Mouse (Mus musculus) embryonic facial prominence, embryonic 11.5 days (tissue): ENCODE results near the gene Hes3. TPM values are rescaled to one million over a fixed set of nuclear protein-coding genes. Genes with fewer than 3 reads are reported as not detected.

Experiments used
- ATAC-seq: fragments of 200-750 bp; cut with Nextera tagmentation; replicated peaks from 2 replicates; pipeline ENCODE4 v1.8.0; 2017; ENCODE audit warnings: low read depth; ENCODE audit not compliant: insufficient number of reproducible peaks, low FRiP score, low TSS enrichment
- DNase-seq: peaks from one replicate; pipeline ENCODE4 v3.0.0-alpha.2; 2015; ENCODE audit warnings: low spot score
- H3K27ac ChIP-seq: fragments of 300-500 bp; sonication (generic); replicated peaks from 2 replicates; pipeline ENCODE4 v1.5.1; 2014; ENCODE audit warnings: mild to moderate bottlenecking, low read depth, low read length, control low read depth
- H3K27me3 ChIP-seq: fragments of 300-500 bp; sonication (generic); 2 replicates; pipeline ENCODE4 v1.6.1; 2014; ENCODE audit warnings: mild to moderate bottlenecking, low read length, moderate library complexity, mixed read lengths; ENCODE audit not compliant: control insufficient read depth, insufficient read depth
- H3K36me3 ChIP-seq: fragments of 300-500 bp; sonication (generic); replicated peaks from 2 replicates; pipeline ENCODE4 v1.6.1; 2014; ENCODE audit warnings: low read depth, mild to moderate bottlenecking, low read length, moderate library complexity, mixed read lengths; ENCODE audit not compliant: control insufficient read depth, insufficient read depth
- H3K4me1 ChIP-seq: fragments of 300-500 bp; sonication (generic); 2 replicates; pipeline ENCODE4 v1.6.1; 2014; ENCODE audit warnings: low read length, mixed read lengths; ENCODE audit not compliant: control insufficient read depth, insufficient read depth
- H3K4me2 ChIP-seq: fragments of 300-500 bp; sonication (generic); 2 replicates; pipeline ENCODE4 v1.6.1; 2014; ENCODE audit warnings: low read depth, mild to moderate bottlenecking, control low read depth, low read length, moderate library complexity
- H3K4me3 ChIP-seq: fragments of 300-500 bp; sonication (generic); 2 replicates; pipeline ENCODE4 v1.5.1; 2014; ENCODE audit warnings: low read depth, low read length, control low read depth
- H3K9ac ChIP-seq: fragments of 300-500 bp; sonication (generic); replicated peaks from 2 replicates; pipeline ENCODE4 v1.6.1; 2014; ENCODE audit warnings: mild to moderate bottlenecking, control low read depth, low read length
- H3K9me3 ChIP-seq: fragments of 300-500 bp; sonication (generic); replicated peaks from 2 replicates; pipeline ENCODE4 v1.6.1; 2016; ENCODE audit warnings: mild to moderate bottlenecking, low read length, inconsistent platforms, mixed read lengths; ENCODE audit not compliant: control insufficient read depth
- WGBS: fragments of 180-500 bp; shearing (Covaris S2); extraction: QIAGEN DNeasy Blood & Tissue Kit; methylation state at CpG from one replicate; pipeline ENCODE4 v1.1.7; 2014; 5-methylcytosine and 5-hydroxymethylcytosine counted together
- polyA plus RNA-seq: library from polyadenylated mRNA; unstranded; fragments of >200 nt; fragmentation: Nextera tagmentation; extraction: Ambion mirVana; gene quantifications from 2 replicates; pipeline ENCODE4 v1.2.1, GENCODE M21; 2014

The Hes3 gene
- polyA plus RNA-seq, 1 experiment from 2014 or later: 0.65 TPM

- Histone ChIP-seq H3K9me3 (no peaks in the 10 kb centered on the region), H3K4me2 (no peak overlapping the region), H3K4me3 (no peak overlapping the region), H3K4me1 (no peaks in the 10 kb centered on the region), H3K36me3 (no peaks in the 10 kb centered on the region), H3K27ac (no peak overlapping the region), H3K27me3 (no peaks in the 10 kb centered on the region), H3K9ac (no peak overlapping the region)
- DNase-seq: no peak
- 63% methylated on average over 6 of the region's 6 CpGs for WGBS
- ATAC-seq: no peak
These were observed 34.4 kb downstream of the Hes3 start for GRCm38 (mm10) chr4:152257070-152257469.

GRCm38 (mm10) chr4:152253183-152253759, 38.2 kb downstream of the Hes3 start:
- ATAC-seq: no peak
- no peak overlapping the region for H3K27ac ChIP-seq
- no peaks in the 10 kb centered on the region for H3K9me3 ChIP-seq
- no peak for DNase-seq
- H3K4me2 ChIP-seq: no peak overlapping the region
- no peaks in the 10 kb centered on the region for H3K27me3 ChIP-seq
- no peaks in the 10 kb centered on the region for H3K36me3 ChIP-seq
- WGBS: 61% methylated on average over 9 of the region's 9 CpGs
- no peak overlapping the region for H3K9ac ChIP-seq
- no peak overlapping the region for H3K4me3 ChIP-seq
- H3K4me1 ChIP-seq: no peaks in the 10 kb centered on the region

- H3K27ac ChIP-seq: no peak overlapping the region
- no peak for ATAC-seq
- WGBS: 85% methylated on average over 6 of the region's 6 CpGs
These were observed 40.8 kb downstream of the Hes3 start for GRCm38 (mm10) chr4:152250615-152251014.

GRCm38 (mm10) chr4:152247195-152247594, 44.3 kb downstream of the Hes3 start:
- Histone ChIP-seq H3K27me3 (no peaks in the 10 kb centered on the region), H3K9me3 (no peaks in the 10 kb centered on the region), H3K4me3 (no peak overlapping the region), H3K9ac (no peak overlapping the region), H3K4me1 (no peaks in the 10 kb centered on the region), H3K27ac (no peak overlapping the region), H3K36me3 (no peaks in the 10 kb centered on the region), H3K4me2 (no peak overlapping the region)
- ATAC-seq: no peak
- WGBS: 83% methylated on average over 3 of the region's 3 CpGs
- no peak for DNase-seq

More at GRCm38 (mm10) chr4:152250615-152251014, 40.8 kb downstream of the Hes3 start:
- DNase-seq: no peak
- Histone ChIP-seq H3K4me3 (no peak overlapping the region), H3K4me1 (no peaks in the 10 kb centered on the region), H3K27me3 (no peaks in the 10 kb centered on the region), H3K9me3 (no peaks in the 10 kb centered on the region), H3K4me2 (no peak overlapping the region), H3K36me3 (no peaks in the 10 kb centered on the region), H3K9ac (no peak overlapping the region)

GRCm38 (mm10) chr4:152246011-152246410, 45.5 kb downstream of the Hes3 start:
- ATAC-seq (no peak), DNase-seq (no peak)
- H3K27ac ChIP-seq: no peak overlapping the region
- H3K4me2 ChIP-seq: no peak overlapping the region
- H3K36me3 ChIP-seq: no peaks in the 10 kb centered on the region
- no peaks in the 10 kb centered on the region for H3K27me3 ChIP-seq
- H3K9ac ChIP-seq: no peak overlapping the region
- H3K4me3 ChIP-seq: no peak overlapping the region
- 75% methylated on average over 6 of the region's 6 CpGs for WGBS
- H3K4me1 ChIP-seq: no peaks in the 10 kb centered on the region
- H3K9me3 ChIP-seq: no peaks in the 10 kb centered on the region

- no peaks in the 10 kb centered on the region; the same call in 1 of the 2 replicates for H3K27me3 ChIP-seq
- no peak overlapping the region for H3K4me2 ChIP-seq
- H3K9me3 ChIP-seq: no peaks in the 10 kb centered on the region
- H3K27ac ChIP-seq: no peak overlapping the region
- no peak overlapping the region for H3K4me3 ChIP-seq
- H3K4me1 ChIP-seq: no peaks in the 10 kb centered on the region
- no peak overlapping the region for H3K9ac ChIP-seq
- H3K36me3 ChIP-seq: no peaks in the 10 kb centered on the region
- DNase-seq (no peak), ATAC-seq (no peak)
- WGBS: 75% methylated on average over 11 of the region's 11 CpGs
These were observed 46.6 kb downstream of the Hes3 start for GRCm38 (mm10) chr4:152244545-152245522.

- no peak overlapping the region for H3K4me2 ChIP-seq
- no peak overlapping the region for H3K4me3 ChIP-seq
- H3K27ac ChIP-seq: no peak overlapping the region
- WGBS: 88% methylated on average over 8 of the region's 8 CpGs
- H3K36me3 ChIP-seq: no peaks in the 10 kb centered on the region
- H3K4me1 ChIP-seq: no peaks in the 10 kb centered on the region
- no peak for DNase-seq
- no peaks in the 10 kb centered on the region; the same call in 1 of the 2 replicates for H3K27me3 ChIP-seq
- no peaks in the 10 kb centered on the region for H3K9me3 ChIP-seq
- no peak for ATAC-seq
- no peak overlapping the region for H3K9ac ChIP-seq
These were observed 47.5 kb downstream of the Hes3 start for GRCm38 (mm10) chr4:152243969-152244368.
